Mouse (Mus musculus): ENCODE measurements around the gene Prnp. TPM values are rescaled to one million over a fixed set of nuclear protein-coding genes. Genes with fewer than 3 reads are reported as not detected.

Prnp gene
- polyA plus RNA-seq, 1 experiment from 2014 or later, result 148 TPM

GRCm38 (mm10) chr2:131939404-131940111 is 29.8 kb downstream of the Prnp start:
- ATAC-seq (ENCODE audit: low FRiP score), result no peak

DNA sequence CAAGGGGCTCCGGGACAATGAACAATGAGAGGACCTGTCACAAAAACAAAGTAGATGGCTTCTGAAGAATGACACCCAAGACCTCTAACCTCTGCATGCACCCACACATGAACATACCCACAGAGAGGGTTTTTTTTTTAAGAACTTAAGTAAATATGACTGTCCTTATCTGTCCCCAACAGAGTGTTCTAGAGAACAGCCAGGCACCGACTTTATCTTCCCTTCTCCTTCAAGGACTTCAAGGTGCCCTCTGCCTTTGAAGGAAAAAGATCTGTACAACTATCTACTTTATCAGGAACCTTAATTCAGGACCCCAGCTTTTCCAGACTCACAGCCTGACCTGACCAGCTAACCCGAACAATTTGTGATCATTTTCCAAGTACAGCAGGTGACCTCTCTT is 30.8 kb downstream of the Prnp start:
- no peak overlapping the region for H3K4me3 ChIP-seq (replicated peaks)
- no peak overlapping the region for H3K4me2 ChIP-seq
- no peaks in the 10 kb centered on the region for H3K27me3 ChIP-seq (replicated peaks)
- no peaks in the 10 kb centered on the region for H3K9me3 ChIP-seq (replicated peaks)
- no peak overlapping the region for H3K9ac ChIP-seq (replicated peaks)
- no peak overlapping the region for H3K27ac ChIP-seq (replicated peaks)
- no peak for ATAC-seq (ENCODE audit: low FRiP score)
- no peaks in the 10 kb centered on the region for H3K4me1 ChIP-seq
- H3K36me3 ChIP-seq, result peaks cover 21% of the 10 kb centered on the region
- WGBS, result 80% methylated on average over 3 of the region's 3 CpGs

More at GRCm38 (mm10) chr2:131939404-131940111, 29.8 kb downstream of the Prnp start:
- no peak overlapping the region for H3K4me3 ChIP-seq (replicated peaks)
- no peaks in the 10 kb centered on the region for H3K9me3 ChIP-seq (replicated peaks)
- H3K4me2 ChIP-seq, result no peak overlapping the region
- H3K9ac ChIP-seq (replicated peaks), result no peak overlapping the region
- no peak overlapping the region for H3K27ac ChIP-seq (replicated peaks)
- H3K4me1 ChIP-seq, result no peaks in the 10 kb centered on the region
- no peaks in the 10 kb centered on the region for H3K27me3 ChIP-seq (replicated peaks)
- peaks cover 21% of the 10 kb centered on the region for H3K36me3 ChIP-seq
- 43% methylated on average over 8 of the region's 8 CpGs for WGBS

GRCm38 (mm10) chr2:131941501-131941900 is 31.8 kb downstream of the Prnp start:
- no peaks in the 10 kb centered on the region for H3K9me3 ChIP-seq (replicated peaks)
- 79% methylated on average over 6 of the region's 6 CpGs for WGBS

DNA sequence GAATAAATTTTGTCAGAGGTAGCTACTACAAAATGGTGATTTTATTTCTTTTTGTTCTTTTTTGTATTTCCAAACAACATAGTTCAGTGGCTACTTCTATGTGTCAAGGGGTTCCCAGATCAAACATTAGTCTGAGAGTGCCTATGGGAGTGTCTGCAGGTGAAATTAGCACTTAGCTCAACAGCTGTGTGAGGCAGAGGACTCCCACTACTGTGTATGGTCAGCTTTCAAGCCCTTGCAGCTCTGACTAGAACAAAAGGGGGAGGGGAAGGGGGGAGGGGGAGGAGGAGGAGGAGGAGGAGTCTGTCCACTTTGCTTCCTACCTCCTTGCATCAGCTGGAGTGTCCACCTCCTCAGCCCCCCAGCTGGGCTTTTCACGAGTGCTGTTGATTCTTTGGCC is 34.6 kb downstream of the Prnp start:
- no peak for ATAC-seq (ENCODE audit: low FRiP score)
- Histone ChIP-seq H3K9me3 (replicated peaks) (no peaks in the 10 kb centered on the region), H3K4me2 (no peak overlapping the region), H3K36me3 (no peaks in the 10 kb centered on the region), H3K27me3 (replicated peaks) (no peaks in the 10 kb centered on the region), H3K9ac (replicated peaks) (no peak overlapping the region), H3K4me1 (no peaks in the 10 kb centered on the region), H3K27ac (replicated peaks) (no peak overlapping the region), H3K4me3 (replicated peaks) (no peak overlapping the region)
- WGBS, result 9% methylated on average over 1 of the region's 1 CpGs

More at GRCm38 (mm10) chr2:131941501-131941900, 31.8 kb downstream of the Prnp start:
- H3K4me2 ChIP-seq, result no peak overlapping the region
- no peak for ATAC-seq (ENCODE audit: low FRiP score)
- no peak overlapping the region for H3K9ac ChIP-seq (replicated peaks)
- no peak overlapping the region for H3K4me3 ChIP-seq (replicated peaks)
- H3K4me1 ChIP-seq, result no peaks in the 10 kb centered on the region
- H3K36me3 ChIP-seq, result peaks cover 14% of the 10 kb centered on the region
- no peak overlapping the region for H3K27ac ChIP-seq (replicated peaks)
- no peaks in the 10 kb centered on the region for H3K27me3 ChIP-seq (replicated peaks)

DNA sequence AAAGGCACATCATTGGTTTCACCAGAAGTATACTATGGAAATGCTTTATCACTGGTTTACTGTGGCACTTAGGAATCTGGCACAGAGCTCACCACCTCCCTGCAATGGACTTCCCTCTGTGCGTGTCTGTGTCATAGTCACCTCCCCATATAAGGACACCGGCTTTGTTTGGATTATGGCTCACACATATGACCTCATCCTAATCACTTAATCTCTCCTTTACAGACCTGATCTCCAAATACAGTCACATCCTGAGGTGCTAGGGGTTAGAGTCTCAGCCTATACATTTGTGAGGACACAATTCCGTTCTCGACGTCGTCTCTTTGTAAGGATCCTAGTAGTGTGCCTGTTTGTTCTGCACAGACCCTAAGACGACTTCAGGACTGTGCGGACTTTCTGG is 35.5 kb downstream of the Prnp start:
- Histone ChIP-seq H3K9ac (replicated peaks) (no peak overlapping the region), H3K36me3 (no peaks in the 10 kb centered on the region), H3K4me3 (replicated peaks) (no peak overlapping the region), H3K27ac (replicated peaks) (no peak overlapping the region), H3K4me1 (0 out of 2 replicates have a peak, but pooled peaks cover 4% of the 10 kb centered on the region), H3K27me3 (replicated peaks) (no peaks in the 10 kb centered on the region), H3K4me2 (no peak overlapping the region), H3K9me3 (replicated peaks) (no peaks in the 10 kb centered on the region)
- 84% methylated on average over 8 of the region's 8 CpGs for WGBS
- ATAC-seq (ENCODE audit: low FRiP score), result no peak

- H3K4me2 ChIP-seq, result no peak overlapping the region
- ATAC-seq (ENCODE audit: low FRiP score), result no peak
- H3K27me3 ChIP-seq (replicated peaks), result no peaks in the 10 kb centered on the region
- H3K36me3 ChIP-seq, result no peaks in the 10 kb centered on the region
- no peaks in the 10 kb centered on the region for H3K9me3 ChIP-seq (replicated peaks)
- no peak overlapping the region for H3K4me3 ChIP-seq (replicated peaks)
- no peak overlapping the region for H3K27ac ChIP-seq (replicated peaks)
- 86% methylated on average over 6 of the region's 6 CpGs for WGBS
- no peak overlapping the region for H3K9ac ChIP-seq (replicated peaks)
- H3K4me1 ChIP-seq, result peaks cover 9% of the 10 kb centered on the region; the same call in 1 of the 2 replicates
These were observed 36.0 kb downstream of the Prnp start for GRCm38 (mm10) chr2:131945765-131946164.

DNA sequence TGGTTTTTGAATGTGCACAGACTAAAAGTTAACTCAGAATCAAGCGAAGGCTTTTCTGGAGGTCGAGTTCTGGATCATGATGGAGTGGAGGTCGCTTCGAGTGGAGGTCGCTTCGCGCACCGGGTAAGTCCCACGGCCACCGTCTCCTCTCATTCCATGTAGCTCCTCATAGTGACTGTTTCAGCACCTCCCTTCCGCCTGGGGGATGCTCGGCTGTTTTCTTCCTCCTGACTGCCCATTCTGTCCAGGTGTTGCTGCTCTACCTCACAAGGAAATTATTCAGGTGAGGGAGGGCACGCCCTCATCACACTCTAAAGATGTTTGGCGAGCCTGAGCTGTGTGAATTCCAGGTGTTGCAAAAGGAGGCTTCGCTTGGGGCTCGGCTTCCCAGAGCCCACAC is 36.6 kb downstream of the Prnp start:
- Histone ChIP-seq H3K9ac (replicated peaks) (no peak overlapping the region), H3K27me3 (replicated peaks) (no peaks in the 10 kb centered on the region), H3K4me3 (replicated peaks) (no peak overlapping the region), H3K27ac (replicated peaks) (no peak overlapping the region), H3K4me2 (no peak overlapping the region), H3K36me3 (no peaks in the 10 kb centered on the region), H3K4me1 (peaks cover 11% of the 10 kb centered on the region; the same call in 1 of the 2 replicates), H3K9me3 (replicated peaks) (no peaks in the 10 kb centered on the region)
- ATAC-seq (ENCODE audit: low FRiP score), result no peak
- 92% methylated on average over 16 of the region's 16 CpGs for WGBS

DNA sequence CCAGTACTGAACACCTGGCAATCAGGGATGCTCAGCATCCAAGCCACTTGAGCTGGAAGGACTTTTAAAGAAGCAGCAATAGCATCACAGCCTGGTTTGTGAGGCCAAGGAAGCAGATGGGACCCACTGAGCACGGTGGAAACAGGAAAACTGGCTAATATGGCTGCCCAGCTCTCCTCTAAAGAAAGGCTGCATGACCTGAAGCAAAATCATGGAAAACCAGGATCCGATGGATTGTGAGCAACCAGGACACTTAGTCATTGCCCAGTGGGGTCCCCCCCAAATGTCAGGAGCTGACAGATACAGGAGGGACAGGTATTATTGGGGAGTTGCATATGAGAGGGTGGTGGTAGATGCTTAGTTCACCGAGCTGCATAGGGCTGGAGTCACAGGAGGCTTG is 38.4 kb downstream of the Prnp start:
- no peaks in the 10 kb centered on the region for H3K9me3 ChIP-seq (replicated peaks)
- H3K4me1 ChIP-seq, result peaks cover 18% of the 10 kb centered on the region; the same call in 1 of the 2 replicates
- no peaks in the 10 kb centered on the region for H3K36me3 ChIP-seq
- no peak overlapping the region for H3K27ac ChIP-seq (replicated peaks)
- no peak for ATAC-seq (ENCODE audit: low FRiP score)
- no peak overlapping the region for H3K4me2 ChIP-seq
- H3K9ac ChIP-seq (replicated peaks), result no peak overlapping the region
- H3K4me3 ChIP-seq (replicated peaks), result no peak overlapping the region
- WGBS, result 86% methylated on average over 3 of the region's 3 CpGs
- H3K27me3 ChIP-seq (replicated peaks), result peaks cover 15% of the 10 kb centered on the region

- H3K27me3 ChIP-seq (replicated peaks), result peaks cover 23% of the 10 kb centered on the region
- no peak overlapping the region for H3K4me3 ChIP-seq (replicated peaks)
- H3K27ac ChIP-seq (replicated peaks), result no peak overlapping the region
- no peak overlapping the region for H3K4me2 ChIP-seq
- H3K36me3 ChIP-seq, result no peaks in the 10 kb centered on the region
- H3K9ac ChIP-seq (replicated peaks), result no peak overlapping the region
- no peaks in the 10 kb centered on the region for H3K9me3 ChIP-seq (replicated peaks)
- H3K4me1 ChIP-seq, result peaks cover 19% of the 10 kb centered on the region; the same call in 1 of the 2 replicates
- 81% methylated on average over 11 of the region's 11 CpGs for WGBS
- no peak for ATAC-seq (ENCODE audit: low FRiP score)
These were observed 39.4 kb downstream of the Prnp start for GRCm38 (mm10) chr2:131948916-131949639.

GRCm38 (mm10) chr2:131949767-131950597 is 40.3 kb downstream of the Prnp start:
- H3K4me3 ChIP-seq (replicated peaks), result no peak overlapping the region
- no peak overlapping the region for H3K27ac ChIP-seq (replicated peaks)
- 0 out of 2 replicates have a peak overlapping the region, but pooled peaks have one; percentile 2 for H3K4me2 ChIP-seq
- peaks cover 22% of the 10 kb centered on the region; the same call in 1 of the 2 replicates for H3K4me1 ChIP-seq
- H3K27me3 ChIP-seq (replicated peaks), result peaks cover 27% of the 10 kb centered on the region
- no peaks in the 10 kb centered on the region for H3K9me3 ChIP-seq (replicated peaks)
- WGBS, result 49% methylated on average over 9 of the region's 9 CpGs
- ATAC-seq (ENCODE audit: low FRiP score), result peak; percentile 64; the same call in 1 of the 2 replicates
- no peak overlapping the region for H3K9ac ChIP-seq (replicated peaks)
- H3K36me3 ChIP-seq, result no peaks in the 10 kb centered on the region

DNA sequence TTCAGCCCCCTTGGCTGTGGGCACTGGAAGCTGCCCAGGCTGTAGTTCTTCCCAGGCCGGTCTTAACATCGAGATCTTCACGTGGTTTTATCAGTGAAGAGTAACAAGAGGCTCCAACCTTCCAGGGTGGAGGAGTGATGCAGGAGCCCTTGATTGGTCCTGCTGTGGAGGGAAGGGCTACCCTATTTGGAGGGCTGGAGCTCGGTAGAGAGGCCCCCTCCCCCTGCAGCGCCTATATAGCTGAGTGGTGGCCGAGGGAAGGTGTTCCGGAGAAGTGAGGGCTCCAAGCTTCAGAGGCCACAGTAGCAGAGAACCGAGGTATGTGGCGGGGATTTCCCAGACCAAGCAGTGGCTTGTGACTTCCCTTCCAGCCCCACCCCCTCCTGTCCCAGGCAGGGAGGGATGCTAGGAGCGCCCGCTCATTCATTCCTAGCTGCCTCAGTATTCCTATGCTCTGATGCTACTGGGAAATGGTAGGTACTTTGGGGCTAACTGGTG is 40.9 kb downstream of the Prnp start, which contains the start of gene Prnd:
Gene Prnd (plus strand): TSS at position 264 of the 498 bp plus-strand sequence.
- ATAC-seq (ENCODE audit: low FRiP score), result 0 out of 2 replicates have a peak, but pooled peaks have one; percentile 18
- no peak within 1 kb of the TSS for H3K4me3 ChIP-seq (replicated peaks)
- peaks cover 27% of the 10 kb centered on the region for H3K27me3 ChIP-seq (replicated peaks)
- 22% methylated on average over 11 of the region's 11 CpGs for WGBS
- peaks cover 29% of the 10 kb centered on the region for H3K4me1 ChIP-seq
- no peaks in the 10 kb centered on the region for H3K9me3 ChIP-seq (replicated peaks)
- 0 out of 2 replicates have a peak within 1 kb of the TSS, but pooled peaks have one; percentile 2 for H3K4me2 ChIP-seq
- H3K9ac ChIP-seq (replicated peaks), result no peak within 1 kb of the TSS
- no peak within 1 kb of the TSS for H3K27ac ChIP-seq (replicated peaks)
- H3K36me3 ChIP-seq, result no peaks in the 10 kb centered on the region

Data from neural tube, embryonic 15.5 days (tissue).